8 mouse cellular contexts compared by ENCODE assay signal in genomic region chr7:143756125-143757026, GRCm38 (mm10). TPM values are rescaled to one million over a fixed set of nuclear protein-coding genes. Genes with fewer than 3 reads are reported as not detected.
DNase-seq lines count a peak whose midpoint lies in the region; ATAC-seq lines count a peak whose summit lies in the region.

Gene Osbpl5, minus strand, starts transcription at chr7:143756985.

- peak within 1 kb of the TSS; percentile 85 for H3K4me2 ChIP-seq in intestine, embryonic 14.5 days (ENCODE audit: low read length)

- peak; percentile 59 to 72 for DNase-seq in left cerebral cortex, adult 18-20 months (ENCODE audit: low spot score in 2 of 2)
- no peak for DNase-seq in left cerebral cortex, adult 11 months (ENCODE audit: low spot score)
- DNase-seq in adrenal gland, postnatal 10 days = no peak
- DNase-seq in gastrocnemius, postnatal 14 days = no peak
- no peak for DNase-seq in intestine, embryonic 14.5 days (ENCODE audit: low spot score)
- DNase-seq in midbrain, embryonic 10.5 days (ENCODE audit: low spot score) = peak; percentile 25
- no peak for DNase-seq in cerebellum, postnatal 10 days

- H3K9ac ChIP-seq in intestine, embryonic 14.5 days (ENCODE audit: low read length) = no peak within 1 kb of the TSS; the same call in 1 of the 2 replicates

- intact Hi-C loops in gastrocnemius, postnatal 14 days (cut with DNase I; ENCODE audit: low total_unique reads) = loop anchor here (10.0 kb wide), 1 partner anchor 272 kb away; no protein-coding TSS in a partner anchor

- H3K4me3 ChIP-seq in intestine, embryonic 14.5 days (ENCODE audit: low read depth, low read length) = peak within 1 kb of the TSS; percentile 38
- H3K4me3 ChIP-seq in midbrain, embryonic 10.5 days = peak within 1 kb of the TSS; percentile 55

- no peak within 1 kb of the TSS for H3K27ac ChIP-seq in intestine, embryonic 14.5 days (ENCODE audit: low read depth)
- peak within 1 kb of the TSS; percentile 29 for H3K27ac ChIP-seq in midbrain, embryonic 10.5 days (replicated peaks)

- 0 out of 2 replicates have a peak, but pooled peaks cover 3% of the 10 kb centered on the region for H3K4me1 ChIP-seq in intestine, embryonic 14.5 days (replicated peaks; ENCODE audit: control insufficient read depth, insufficient read depth, low read length)
- peaks cover 15% of the 10 kb centered on the region for H3K4me1 ChIP-seq in midbrain, embryonic 10.5 days

- ATAC-seq in intestine, embryonic 14.5 days (replicated peaks; ENCODE audit: low FRiP score, low TSS enrichment, low read depth) = peak; percentile 30; the same call in 1 of the 2 replicates
- ATAC-seq in erythroblast, adult 5-6 weeks (replicated peaks; ENCODE audit: low FRiP score, poor library complexity, severe bottlenecking) = no peak

- H3K27me3 ChIP-seq in intestine, embryonic 14.5 days (replicated peaks; ENCODE audit: control insufficient read depth, insufficient read depth, low read length) = peaks cover 12% of the 10 kb centered on the region; the same call in 1 of the 2 replicates
- H3K27me3 ChIP-seq in midbrain, embryonic 10.5 days (ENCODE audit: low read depth, poor library complexity, severe bottlenecking) = peaks cover 62% of the 10 kb centered on the region

- 25% methylated on average over 21 of the region's 22 CpGs for WGBS in intestine, embryonic 14.5 days
- WGBS in midbrain, embryonic 10.5 days = 28% methylated on average over 22 of the region's 22 CpGs

- H3K9me3 ChIP-seq in intestine, embryonic 14.5 days (ENCODE audit: control insufficient read depth, low read length) = no peaks in the 10 kb centered on the region
- no peaks in the 10 kb centered on the region for H3K9me3 ChIP-seq in midbrain, embryonic 10.5 days (replicated peaks)

- no peaks in the 10 kb centered on the region for H3K36me3 ChIP-seq in intestine, embryonic 14.5 days (ENCODE audit: control insufficient read depth, insufficient read depth, low read length)
- no peaks in the 10 kb centered on the region for H3K36me3 ChIP-seq in midbrain, embryonic 10.5 days

RNA-seq across cellular contexts. Expression of gene Osbpl5, which starts in this region (rescaled TPM):
- total RNA-seq in left cerebral cortex, adult 18-20 months (2021) = 10 to 100 TPM; 34.1 to 36.6 TPM
- total RNA-seq in adrenal gland, postnatal 10 days (2021) = 10 to 100 TPM; 30.1 to 34.0 TPM
- total RNA-seq in gastrocnemius, postnatal 14 days (2021) = 10 to 100 TPM; 27.8 to 29.4 TPM
- polyA plus RNA-seq in intestine, embryonic 14.5 days (2014; fragmentation: Nextera tagmentation; extraction: Ambion mirVana) = 34.9 and 39.7 TPM in 2 replicates
- 11.1 and 16.3 TPM in 2 replicates for polyA plus RNA-seq in midbrain, embryonic 10.5 days (2016; fragmentation: Nextera tagmentation; extraction: Ambion mirVana)
- total RNA-seq in erythroblast, adult 5-6 weeks (2015; ENCODE audit: low replicate concordance) = not detected in 2 replicates
- 0.56 and 0.60 TPM in 2 replicates for total RNA-seq in erythroblast, adult 5-6 weeks (2017; ENCODE audit: low replicate concordance)

Comparison
In these comparisons a context has a peak if more than half of its experiments do, and no peak if none do; other contexts are left out.
1. RNA of gene Osbpl5 (total RNA-seq): 34.1 to 36.6 TPM in left cerebral cortex, adult 18-20 months, 30.1 to 34.0 TPM in adrenal gland, postnatal 10 days and 27.8 to 29.4 TPM in gastrocnemius, postnatal 14 days; 0.56 to 0.60 TPM in erythroblast, adult 5-6 weeks; every median in the first group is over 10 times any median in the second.
2. DNase-seq: peak in left cerebral cortex, adult 18-20 months (2 of 2) and midbrain, embryonic 10.5 days (single experiment); none in left cerebral cortex, adult 11 months (single experiment), adrenal gland, postnatal 10 days (single experiment), gastrocnemius, postnatal 14 days (single experiment), intestine, embryonic 14.5 days (single experiment) and cerebellum, postnatal 10 days (0 of 2).